Mouse (Mus musculus) lung, embryonic 16.5 days (tissue): ENCODE measurements around the gene Atpaf2. TPM values are rescaled to one million over a fixed set of nuclear protein-coding genes. Genes with fewer than 3 reads are reported as not detected.

Experiments
- polyA plus RNA-seq: library from polyadenylated mRNA; unstranded; fragments of >200 nt; fragmentation: Nextera tagmentation; extraction: Ambion mirVana; gene quantifications from 2 replicates; pipeline ENCODE4 v1.2.1, GENCODE M21; 2015

Atpaf2 gene
- polyA plus RNA-seq, 1 experiment from 2014 or later, result 45.9 TPM

Other genes with a start within 250 kb of the Atpaf2 start
- 65.9 and 74.3 TPM in 2 replicates for gene Srebf1, start 195.9 kb downstream of the Atpaf2 start, polyA plus RNA-seq
- gene Tom1l2, start 65.6 kb downstream of the Atpaf2 start, polyA plus RNA-seq, result 29.6 and 33.4 TPM in 2 replicates
- 11.2 and 11.3 TPM in 2 replicates for gene Drc3, start 65.1 kb downstream of the Atpaf2 start, polyA plus RNA-seq
- 21.0 and 22.3 TPM in 2 replicates for gene Gid4, start 1.3 kb downstream of the Atpaf2 start, polyA plus RNA-seq
- 93.5 and 98.1 TPM in 2 replicates for gene Drg2, start 36.1 kb upstream of the Atpaf2 start, polyA plus RNA-seq
- 0.05 and 0.08 TPM in 2 replicates for gene Myo15, start 50.9 kb upstream of the Atpaf2 start, polyA plus RNA-seq
- 28.4 and 33.0 TPM in 2 replicates for gene Alkbh5, start 117.9 kb upstream of the Atpaf2 start, polyA plus RNA-seq